ENCODE assay signal across 14 mouse cellular contexts in genomic region chr19:59467016-59467412, GRCm38 (mm10). TPM values are rescaled to one million over a fixed set of nuclear protein-coding genes. Genes with fewer than 3 reads are reported as not detected.
DNase-seq lines count a peak whose midpoint lies in the region; ATAC-seq and TF ChIP-seq lines count a peak whose summit lies in the region.
"Had no signal": no experiment of that assay in that cellular context is flagged by ENCODE, and none has a peak within 500 bp of the region (broad histone marks: within the 10 kb centered on the region; RNA-seq: fewer than 3 reads in every experiment).

No protein-coding gene starts in this region.

- peak overlapping the region; percentile 61 for H3K9ac ChIP-seq in forebrain, embryonic 14.5 days (ENCODE audit: low read length)
- no peak overlapping the region; the same call in 1 of the 2 replicates for H3K9ac ChIP-seq in midbrain, embryonic 13.5 days (replicated peaks)
- H3K9ac ChIP-seq: hindbrain, embryonic 15.5 days; lung, embryonic 15.5 days had no signal

- peak; percentile 21; the same call in 1 of the 2 replicates for ATAC-seq in forebrain, embryonic 14.5 days
- ATAC-seq in midbrain, embryonic 13.5 days, result peak; percentile 68
- ATAC-seq: CD4-positive, CD25-positive, alpha-beta regulatory T cell, adult 4 months had no signal

- 15% methylated on average over 19 of the region's 19 CpGs for WGBS in kidney, adult 2 months
- WGBS in forebrain, embryonic 14.5 days, result 0% methylated on average over 19 of the region's 19 CpGs
- WGBS in midbrain, embryonic 13.5 days, result under 1% methylated on average over 19 of the region's 19 CpGs

- peak overlapping the region; percentile 35; the same call in 1 of the 2 replicates for H3K4me3 ChIP-seq in kidney, adult 2 months (ENCODE audit: insufficient read depth, low read depth, low read length)
- peak overlapping the region; percentile 27 for H3K4me3 ChIP-seq in forebrain, embryonic 14.5 days (ENCODE audit: low read depth, low read length)
- peak overlapping the region; percentile 13 for H3K4me3 ChIP-seq in midbrain, embryonic 13.5 days (replicated peaks)
- H3K4me3 ChIP-seq: hindbrain, embryonic 15.5 days; lung, embryonic 15.5 days; myocyte had no signal

- H3K27ac ChIP-seq in kidney, adult 2 months (ENCODE audit: insufficient read depth, low read depth, low read length), result peak overlapping the region; percentile 87
- peak overlapping the region; percentile 81 for H3K27ac ChIP-seq in forebrain, embryonic 14.5 days (ENCODE audit: low read depth, low read length)
- H3K27ac ChIP-seq in midbrain, embryonic 13.5 days, result peak overlapping the region; percentile 69
- H3K27ac ChIP-seq: hindbrain, embryonic 15.5 days; lung, embryonic 15.5 days; stomach, postnatal 0 days had no signal

- DNase-seq in kidney, adult 2 months, result no peak
- no peak for DNase-seq in kidney, adult 11 months
- DNase-seq in embryo, embryonic 9.5 days (ENCODE audit: extremely low spot score), result peak; percentile 44
- peak; percentile 74 for DNase-seq in forebrain, embryonic 14.5 days (ENCODE audit: low spot score)
- DNase-seq in urinary bladder, postnatal 25 days (ENCODE audit: low spot score), result no peak
- no peak for DNase-seq in spleen, postnatal 4 days (ENCODE audit: low spot score in 2 of 2)
- no peak for DNase-seq in spleen, adult 12 weeks (ENCODE audit: low spot score)
- DNase-seq: gastrocnemius, postnatal 36 days had no signal

- H3K4me2 ChIP-seq in forebrain, embryonic 14.5 days (ENCODE audit: low read length), result peak overlapping the region; percentile 74
- H3K4me2 ChIP-seq in midbrain, embryonic 13.5 days (replicated peaks), result peak overlapping the region; percentile 57
- H3K4me2 ChIP-seq: hindbrain, embryonic 15.5 days; lung, embryonic 15.5 days had no signal

- TF ChIP-seq POLR2A in kidney, adult 2 months (IDR thresholded peaks at IDR 0.05; ENCODE audit: low read depth, low read length), result no peak

- TF ChIP-seq CTCF in kidney, adult 2 months (conservative IDR thresholded peaks at IDR 0.05; ENCODE audit: insufficient read depth, insufficient read length, low read depth, low read length), result no peak

- no peaks in the 10 kb centered on the region for H3K9me3 ChIP-seq in forebrain, embryonic 14.5 days (replicated peaks; ENCODE audit: control insufficient read depth, low read length)
- no peaks in the 10 kb centered on the region for H3K9me3 ChIP-seq in midbrain, embryonic 13.5 days
- H3K9me3 ChIP-seq: hindbrain, embryonic 15.5 days; lung, embryonic 15.5 days had no signal

- peaks cover 9% of the 10 kb centered on the region; the same call in 1 of the 2 replicates for H3K4me1 ChIP-seq in kidney, adult 2 months (ENCODE audit: control insufficient read depth, insufficient read depth, low read length)
- H3K4me1 ChIP-seq in forebrain, embryonic 14.5 days (ENCODE audit: control insufficient read depth, insufficient read depth, low read length), result peaks cover 43% of the 10 kb centered on the region
- H3K4me1 ChIP-seq in midbrain, embryonic 13.5 days (replicated peaks), result peaks cover 70% of the 10 kb centered on the region

- no peaks in the 10 kb centered on the region for H3K36me3 ChIP-seq in kidney, adult 2 months (ENCODE audit: control insufficient read depth, insufficient read depth, low read length)
- 0 out of 2 replicates have a peak, but pooled peaks cover 6% of the 10 kb centered on the region for H3K36me3 ChIP-seq in forebrain, embryonic 14.5 days (ENCODE audit: control insufficient read depth, insufficient read depth, low read length)
- no peaks in the 10 kb centered on the region for H3K36me3 ChIP-seq in midbrain, embryonic 13.5 days
- H3K36me3 ChIP-seq: hindbrain, embryonic 15.5 days; lung, embryonic 15.5 days had no signal

- no peaks in the 10 kb centered on the region for H3K27me3 ChIP-seq in kidney, adult 2 months (replicated peaks; ENCODE audit: control insufficient read depth, insufficient read depth, low read length)
- peaks cover 24% of the 10 kb centered on the region; the same call in 1 of the 2 replicates for H3K27me3 ChIP-seq in forebrain, embryonic 14.5 days (replicated peaks; ENCODE audit: control insufficient read depth, insufficient read depth, low read length)
- H3K27me3 ChIP-seq in midbrain, embryonic 13.5 days, result peaks cover 100% of the 10 kb centered on the region

RNA-seq across cellular contexts. Expression of gene Emx2, which starts 8.8 kb away (rescaled TPM):
- 14.3 and 19.2 TPM in 2 replicates for polyA plus RNA-seq in kidney, adult 2 months (2012; rRNA removed)
- polyA plus RNA-seq in forebrain, embryonic 14.5 days (2014; fragmentation: Nextera tagmentation; extraction: Ambion mirVana), result 9.3 and 9.4 TPM in 2 replicates
- 16.3 and 20.3 TPM in 2 replicates for polyA plus RNA-seq in midbrain, embryonic 13.5 days (2015; fragmentation: Nextera tagmentation; extraction: Ambion mirVana)
- polyA plus RNA-seq: CD4-positive, CD25-positive, alpha-beta regulatory T cell, adult 4 months; myocyte had no signal

Comparison
In these comparisons a context has a peak if more than half of its experiments do, and no peak if none do; other contexts are left out.
1. DNase-seq: peak in embryo, embryonic 9.5 days (single experiment) and forebrain, embryonic 14.5 days (single experiment); none in kidney, adult 2 months (single experiment), kidney, adult 11 months (single experiment), urinary bladder, postnatal 25 days (single experiment), spleen, postnatal 4 days (0 of 2) and spleen, adult 12 weeks (single experiment).
2. Peak in every context shown above with its lines, with median percentiles within 50 percentile points of each other: H3K27ac ChIP-seq and H3K4me3 ChIP-seq.